Mouse (Mus musculus): Measurements from ENCODE around the gene Exoc8.

Exoc8 gene

GRCm38 (mm10) chr8:124909936-124910335, 12.4 kb upstream of the Exoc8 start:
- DNase-seq (ENCODE audit: low spot score): no peak

- no peak for DNase-seq (ENCODE audit: low spot score)
Measured at GRCm38 (mm10) chr8:124905482-124905881, 8.0 kb upstream of the Exoc8 start.

DNA sequence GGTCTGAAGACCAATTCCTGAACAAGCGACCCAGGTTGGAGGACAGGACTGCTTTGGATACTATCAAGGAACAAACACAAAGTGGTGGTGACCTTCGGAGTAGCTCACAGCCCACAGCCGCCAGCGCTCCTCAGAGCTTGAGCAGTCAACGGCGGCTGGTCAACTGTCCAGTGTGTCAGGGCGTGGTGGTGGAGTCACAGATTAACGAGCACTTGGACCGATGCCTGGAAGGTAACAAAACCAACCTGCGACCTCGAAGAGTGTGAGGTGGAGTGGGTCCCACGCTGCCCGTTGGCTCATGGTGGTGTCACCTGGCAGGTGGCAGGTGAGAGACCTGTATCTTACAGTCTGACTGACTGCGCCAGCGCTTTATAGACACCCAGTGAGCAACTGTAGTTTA, 5.7 kb upstream of the Exoc8 start:
- no peak for DNase-seq (ENCODE audit: low spot score)

GRCm38 (mm10) chr8:124898251-124898905, 873 bp upstream of the Exoc8 start:
- DNase-seq (ENCODE audit: low spot score): peak; percentile 23

DNA sequence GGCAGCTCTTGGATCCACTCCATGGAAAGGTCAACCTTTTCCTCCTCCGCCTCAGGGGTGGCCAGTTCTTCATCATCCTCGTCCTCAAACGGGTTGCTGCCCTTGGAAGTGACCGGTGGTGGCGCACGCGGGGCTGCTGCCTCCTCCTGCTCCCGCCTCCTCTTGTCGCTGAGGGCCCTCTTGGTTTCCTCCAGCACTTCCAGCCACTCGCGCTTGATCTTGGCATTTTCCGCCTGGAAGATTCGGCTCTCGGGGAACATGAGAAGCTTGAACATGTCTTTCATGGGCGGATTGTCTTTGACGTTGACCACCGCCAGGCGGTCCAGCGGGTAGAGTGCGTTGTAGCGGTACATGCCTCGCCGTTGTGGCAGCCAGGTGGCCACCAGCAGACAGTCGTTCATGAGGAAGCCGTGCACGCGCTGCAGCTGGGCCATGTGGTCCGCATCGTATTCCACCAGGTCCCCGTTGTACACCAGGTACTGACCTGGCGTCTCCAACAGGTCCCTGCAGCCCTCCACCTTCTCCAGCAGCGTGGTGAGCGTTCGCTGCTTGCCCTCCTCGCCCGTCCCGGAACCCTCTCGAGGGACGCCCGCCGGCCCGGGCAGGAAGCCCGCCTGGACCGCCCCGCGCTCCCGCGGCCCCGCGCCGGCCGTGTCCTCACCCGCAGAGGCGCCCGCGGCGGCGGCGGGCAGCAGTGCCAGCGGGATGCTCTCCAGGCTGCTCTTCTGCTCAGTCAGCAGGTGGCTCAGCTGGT, 696 bp downstream of the Exoc8 start:
- DNase-seq (ENCODE audit: low spot score): peak; percentile 62

GRCm38 (mm10) chr8:124896010-124896631, 1.4 kb downstream of the Exoc8 start:
- DNase-seq (ENCODE audit: low spot score): no peak

DNA sequence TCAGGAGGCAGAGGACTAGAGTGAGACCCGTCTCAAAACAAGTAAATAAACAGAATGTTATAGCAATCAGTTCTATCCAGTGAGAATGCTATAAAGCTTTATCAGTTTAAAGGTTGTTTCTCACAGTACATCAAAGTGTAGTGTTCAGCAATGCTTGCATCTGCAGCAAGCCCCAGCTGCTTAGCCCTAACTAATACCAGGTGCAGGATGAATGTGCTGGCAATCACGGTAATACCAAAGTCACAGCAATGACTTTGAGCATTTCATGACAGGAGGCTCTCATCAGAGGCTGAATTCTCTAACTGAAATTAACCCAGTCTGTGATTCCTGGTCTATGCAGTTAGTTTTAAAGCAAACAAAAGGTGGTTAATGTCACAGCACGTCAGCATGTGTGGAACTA, 4.9 kb downstream of the Exoc8 start:
- no peak for DNase-seq (ENCODE audit: low spot score)

- no peak for DNase-seq (ENCODE audit: low spot score)
Measured at GRCm38 (mm10) chr8:124888385-124888784, 9.1 kb downstream of the Exoc8 start.

GRCm38 (mm10) chr8:124878946-124879526, 18.5 kb downstream of the Exoc8 start:
- no peak for DNase-seq (ENCODE audit: low spot score)

- no peak for DNase-seq (ENCODE audit: low spot score)
Measured at GRCm38 (mm10) chr8:124878141-124878540, 19.4 kb downstream of the Exoc8 start.

DNA sequence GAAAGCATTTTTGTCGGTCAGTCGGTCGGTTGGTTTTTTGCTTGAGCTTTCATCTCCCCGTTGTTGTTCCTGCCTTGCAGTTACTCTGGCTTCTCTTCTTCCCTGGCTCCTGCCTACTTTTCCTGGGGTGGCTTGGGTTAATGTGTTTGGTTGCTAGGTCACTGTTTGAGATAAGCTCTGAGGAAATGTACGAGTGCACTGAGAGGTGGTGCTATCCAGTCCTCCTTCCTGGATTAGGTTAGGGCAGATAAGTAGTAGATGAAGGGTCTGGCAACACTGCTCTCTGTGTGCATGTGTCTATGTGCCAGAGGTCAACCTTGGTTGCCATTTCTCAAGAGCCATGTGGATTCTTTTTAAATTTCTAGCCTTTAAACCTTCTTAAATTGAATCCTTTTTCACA, 24.8 kb downstream of the Exoc8 start:
- DNase-seq (ENCODE audit: low spot score): no peak

- no peak for DNase-seq (ENCODE audit: low spot score)
Measured at GRCm38 (mm10) chr8:124872081-124872480, 25.4 kb downstream of the Exoc8 start.

DNA sequence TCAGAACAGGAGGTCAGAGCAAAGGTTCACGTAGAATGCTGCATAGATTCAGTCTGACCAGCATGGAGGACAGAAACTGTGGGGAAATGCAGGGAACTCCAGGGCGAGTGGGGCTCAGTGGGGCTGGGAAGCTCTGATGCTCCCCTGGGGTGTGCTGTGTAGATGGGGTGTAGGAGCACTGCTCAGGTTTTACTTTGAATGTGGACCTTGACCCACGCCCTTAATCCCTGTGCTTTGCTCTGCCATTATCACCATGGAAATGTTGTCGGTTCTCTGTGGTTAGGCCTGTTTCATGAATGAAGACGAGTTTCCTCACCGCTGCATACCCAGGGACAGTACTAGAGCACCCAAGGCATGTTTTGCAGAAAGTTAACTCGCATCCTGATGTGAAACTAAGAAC, 26.0 kb downstream of the Exoc8 start:
- DNase-seq (ENCODE audit: low spot score): no peak

DNA sequence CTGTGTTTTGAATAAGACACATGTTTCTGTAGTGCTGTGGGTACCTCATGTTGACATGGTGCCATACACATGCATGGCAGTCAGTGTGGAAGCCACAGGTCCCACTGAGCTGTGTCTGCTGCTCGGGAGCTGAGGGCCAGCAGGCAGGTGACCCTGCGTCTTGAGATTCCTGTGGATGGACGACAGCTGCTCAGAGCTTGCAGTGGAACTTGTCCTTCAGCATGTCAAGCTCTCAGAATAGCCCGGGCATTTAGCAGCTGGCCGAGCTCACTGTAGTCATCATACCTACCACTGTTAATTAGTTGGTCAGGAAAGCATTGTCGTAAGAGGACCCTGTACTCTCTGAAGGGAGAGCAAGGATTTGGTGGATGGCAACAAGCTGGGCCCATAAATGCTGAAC, 27.8 kb downstream of the Exoc8 start:
- no peak for DNase-seq (ENCODE audit: low spot score)

DNA sequence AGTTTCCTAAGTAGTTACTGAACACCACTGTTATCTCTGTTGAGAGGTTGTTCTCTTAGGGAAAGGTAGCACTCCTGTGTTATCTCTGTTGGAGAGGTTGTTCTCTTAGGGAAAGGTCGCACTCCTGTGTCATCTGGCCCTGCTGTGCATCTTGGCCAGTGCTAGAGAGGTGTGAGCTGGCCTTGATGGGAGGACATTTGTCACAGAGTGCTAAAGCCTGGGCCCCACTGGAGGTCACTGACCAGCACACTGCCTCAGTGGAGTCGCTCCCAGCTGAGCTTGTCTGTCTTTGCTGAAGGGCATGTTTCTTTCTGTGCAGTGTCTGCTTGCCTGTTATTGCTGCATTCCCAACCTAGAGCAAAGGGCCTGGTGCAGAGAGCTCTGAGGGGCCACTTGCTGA, 30.4 kb downstream of the Exoc8 start:
- DNase-seq (ENCODE audit: low spot score): no peak

- no peak for DNase-seq (ENCODE audit: low spot score)
Measured at GRCm38 (mm10) chr8:124866669-124867068, 30.8 kb downstream of the Exoc8 start.

DNA sequence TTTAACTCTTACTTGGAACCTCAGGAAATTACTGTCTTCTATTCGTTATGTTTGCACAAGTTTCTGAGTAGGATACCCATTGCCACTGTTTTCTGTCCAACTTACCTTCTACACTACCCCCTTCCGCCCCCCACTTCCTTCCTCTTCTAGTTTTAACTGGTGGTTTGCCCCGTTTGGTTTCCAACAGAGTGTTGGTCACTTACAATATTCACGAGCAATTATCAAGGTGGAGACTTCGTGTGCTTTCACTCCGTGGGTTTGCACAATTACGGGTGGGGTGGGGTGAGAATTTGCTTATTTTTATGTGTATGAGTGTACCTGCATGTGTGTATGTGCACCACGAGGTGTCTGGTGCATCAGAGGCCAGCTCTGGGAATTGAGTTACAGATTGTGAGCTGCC, 33.8 kb downstream of the Exoc8 start:
- peak; percentile 37 for DNase-seq (ENCODE audit: low spot score)

- peak; percentile 53 for DNase-seq (ENCODE audit: low spot score)
Measured at GRCm38 (mm10) chr8:124863163-124863677, 34.3 kb downstream of the Exoc8 start.

DNA sequence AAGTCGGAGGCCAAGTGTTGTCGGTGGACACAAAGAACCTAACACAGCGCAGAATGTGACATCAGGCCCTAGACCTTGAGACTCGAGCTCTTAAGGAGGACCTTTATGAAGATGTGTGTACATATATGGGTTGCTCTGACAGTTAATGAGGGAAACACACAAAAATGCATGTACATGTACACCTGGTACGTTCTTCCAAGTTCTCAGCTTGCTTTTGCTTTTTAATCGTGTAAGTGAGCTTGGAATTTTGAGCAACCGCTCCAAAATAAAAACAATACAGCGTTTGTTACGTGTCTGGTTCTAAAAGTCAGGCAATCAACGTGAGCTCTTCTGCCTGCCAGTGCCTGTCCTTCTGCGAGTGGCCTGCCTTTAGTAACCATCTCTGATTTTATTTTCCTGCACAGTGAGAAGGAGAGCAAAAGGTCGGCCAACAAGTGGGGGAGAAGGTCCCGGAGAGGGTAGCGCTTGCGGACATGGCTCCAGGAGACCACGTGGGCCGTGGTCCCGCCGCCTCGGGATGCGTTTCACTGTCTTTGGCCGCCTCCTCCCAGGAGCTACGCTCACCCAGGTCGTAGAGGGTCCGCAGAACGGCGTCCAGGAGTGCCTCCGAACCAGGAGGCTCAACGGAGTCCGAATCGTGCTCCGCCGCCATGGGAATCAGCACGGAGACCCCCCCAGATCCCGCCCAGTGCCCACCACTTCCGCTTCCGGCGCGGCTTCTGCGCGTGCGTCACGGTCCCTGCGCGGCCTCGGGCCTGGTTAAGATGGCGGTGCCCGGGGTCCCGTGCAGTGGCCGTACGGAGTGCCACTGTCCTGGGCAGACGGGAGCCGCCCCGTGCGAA, 35.0 kb downstream of the Exoc8 start, which contains the start of the genes Gnpat and 2810004N23Rik:
Gnpat (plus strand) TSS at position 713 of the 842 bp plus-strand sequence.
2810004N23Rik (minus strand) TSS at position 800 of the 842 bp plus-strand sequence.
- DNase-seq (ENCODE audit: low spot score): peak; percentile 78

- DNase-seq (ENCODE audit: low spot score): no peak
Measured at GRCm38 (mm10) chr8:124860188-124860587, 37.3 kb downstream of the Exoc8 start.

- DNase-seq (ENCODE audit: low spot score): peak; percentile 43
Measured at GRCm38 (mm10) chr8:124859466-124859865, 38.0 kb downstream of the Exoc8 start.
